Mouse (Mus musculus): ENCODE measurements around the gene Atp5j2. TPM values are rescaled to one million over a fixed set of nuclear protein-coding genes. Genes with fewer than 3 reads are reported as not detected.
A peak's percentile ranks its signal among the peaks of the same experiment; 100 is the strongest.
"Not testable (repeated sequence)": the region's sequence is repeated elsewhere in the genome, so short reads cannot be mapped to it uniquely, and the experiment has no call there.

The Atp5j2 gene
- polyA plus RNA-seq (2016; fragmentation: Nextera tagmentation; extraction: Ambion mirVana) = 523 and 540 TPM in 2 replicates

DNA sequence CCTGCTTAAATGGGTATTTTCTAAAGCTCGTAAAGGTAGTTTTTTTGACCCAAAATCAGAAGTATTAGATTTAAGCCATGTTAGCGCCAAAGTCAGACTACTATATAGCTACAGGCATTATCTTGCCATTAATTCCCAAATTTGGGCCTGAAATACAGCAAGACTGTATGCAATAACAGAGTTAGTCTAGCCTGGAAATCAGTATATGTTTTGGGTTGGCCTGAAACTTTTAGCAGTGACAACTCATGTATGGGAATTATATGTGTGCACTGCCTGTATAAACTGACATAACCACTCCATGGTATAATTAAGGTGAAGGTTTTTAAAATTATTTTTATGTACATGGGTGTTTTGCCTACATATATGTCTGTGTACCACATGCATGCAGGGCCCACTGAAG, at the start of gene Atp5j2:
Gene Atp5j2 (minus strand): TSS at position 101 of the 400 bp plus-strand sequence.
- Histone ChIP-seq H3K27me3 (replicated peaks; ENCODE audit: low read depth, poor library complexity, severe bottlenecking) (no peaks in the 10 kb centered on the region), H3K27ac (replicated peaks) (peak within 1 kb of the TSS; percentile 97), H3K9me3 (no peaks in the 10 kb centered on the region), H3K36me3 (replicated peaks) (peaks cover 60% of the 10 kb centered on the region), H3K4me1 (peaks cover 20% of the 10 kb centered on the region), H3K4me3 (peak within 1 kb of the TSS; percentile 96)
- WGBS = 90% methylated on average over 2 of the region's 2 CpGs
- no peak for DNase-seq (ENCODE audit: low spot score)

DNA sequence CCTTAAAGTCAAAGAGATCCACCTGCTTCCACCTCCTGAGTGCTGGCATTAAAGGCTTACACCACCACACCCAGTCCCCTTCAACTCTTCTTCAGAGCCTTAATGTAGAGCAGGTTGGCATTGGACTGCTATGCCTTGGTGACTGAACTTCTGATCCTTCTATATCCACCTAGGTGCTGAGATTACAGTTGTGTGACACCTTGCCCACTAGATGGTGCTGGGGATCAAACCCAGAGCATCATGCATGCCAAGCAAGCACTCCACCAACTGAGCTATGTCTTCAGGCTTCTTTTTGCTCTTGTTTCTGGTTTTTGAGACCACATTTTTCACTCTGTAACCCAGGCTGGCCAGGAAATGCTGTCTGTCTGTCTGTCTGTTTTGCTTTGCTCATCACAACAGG, 42.8 kb upstream of the Atp5j2 start:
- Histone ChIP-seq H3K4me3 (no peak overlapping the region), H3K4me1 (peaks cover 17% of the 10 kb centered on the region), H3K27ac (replicated peaks) (no peak overlapping the region), H3K36me3 (replicated peaks) (peaks cover 64% of the 10 kb centered on the region), H3K27me3 (replicated peaks; ENCODE audit: low read depth, poor library complexity, severe bottlenecking) (no peaks in the 10 kb centered on the region), H3K9me3 (no peaks in the 10 kb centered on the region)
- DNase-seq (ENCODE audit: low spot score) = peak; percentile 19

DNA sequence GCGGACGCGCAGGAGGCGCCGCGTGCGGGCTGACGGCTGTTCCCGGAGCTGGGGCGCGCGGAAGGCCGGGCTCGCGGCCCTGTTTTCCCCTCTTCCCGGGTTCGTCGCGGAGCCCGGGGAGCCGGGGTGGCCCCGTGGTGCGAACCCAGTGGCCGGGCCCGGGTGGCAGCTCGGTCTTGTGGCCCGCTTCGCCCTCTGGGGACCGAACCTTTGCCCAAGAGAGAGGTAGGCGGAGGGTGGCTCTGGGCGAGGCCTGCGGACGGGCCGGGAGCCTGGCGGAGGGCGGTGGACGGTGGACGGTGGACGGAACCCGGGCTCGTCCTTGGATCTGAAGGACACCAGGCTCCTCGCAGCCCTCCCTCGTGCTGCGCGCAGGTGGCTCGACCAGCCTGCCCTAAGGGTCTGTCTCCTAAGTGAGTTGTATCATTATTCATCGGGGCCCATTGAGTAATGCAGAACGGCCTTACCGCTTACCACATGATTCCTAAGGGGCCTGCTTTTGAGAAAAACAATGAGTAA, 40.1 kb upstream of the Atp5j2 start:
- H3K4me1 ChIP-seq = peaks cover 17% of the 10 kb centered on the region
- H3K36me3 ChIP-seq (replicated peaks) = peaks cover 37% of the 10 kb centered on the region
- DNase-seq (ENCODE audit: low spot score) = no peak
- no peaks in the 10 kb centered on the region for H3K27me3 ChIP-seq (replicated peaks; ENCODE audit: low read depth, poor library complexity, severe bottlenecking)
- H3K9me3 ChIP-seq = no peaks in the 10 kb centered on the region
- peak overlapping the region; percentile 100 for H3K4me3 ChIP-seq
- under 1% methylated on average over 49 of the region's 49 CpGs for WGBS
- peak overlapping the region; percentile 92 for H3K27ac ChIP-seq (replicated peaks)

DNA sequence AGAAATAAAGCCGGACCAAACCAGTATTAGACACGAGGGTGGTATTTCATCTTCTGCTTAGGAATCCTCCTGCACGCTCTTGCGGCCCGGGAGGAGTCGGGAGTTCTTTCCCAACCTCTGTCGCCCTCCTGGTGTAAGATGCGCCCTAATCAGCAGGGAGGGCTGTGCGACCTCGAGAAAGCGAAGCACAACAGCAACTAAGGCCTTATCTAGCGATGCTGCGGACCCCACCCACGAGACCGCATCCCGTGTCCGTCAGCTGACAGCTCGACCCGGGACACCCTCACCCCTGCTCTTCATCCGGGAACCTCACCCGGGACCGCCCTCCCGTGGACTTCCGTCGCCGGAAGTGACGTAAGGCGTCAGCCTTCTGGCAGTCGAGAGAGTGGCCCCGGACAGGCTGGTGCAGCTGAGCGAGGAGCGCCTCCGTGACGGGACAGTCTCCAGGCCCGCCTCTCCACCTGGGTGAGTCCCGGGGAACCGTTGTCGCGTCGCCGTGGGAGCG, 39.6 kb upstream of the Atp5j2 start, which contains the start of gene Zfp655:
Gene Zfp655 (plus strand): TSS at position 349 of the 505 bp plus-strand sequence.
- H3K27ac ChIP-seq (replicated peaks) = peak within 1 kb of the TSS; percentile 92
- WGBS = under 1% methylated on average over 42 of the region's 42 CpGs
- peaks cover 17% of the 10 kb centered on the region for H3K4me1 ChIP-seq
- peak; percentile 97 for DNase-seq (ENCODE audit: low spot score)
- H3K9me3 ChIP-seq = no peaks in the 10 kb centered on the region
- peak within 1 kb of the TSS; percentile 100 for H3K4me3 ChIP-seq
- H3K36me3 ChIP-seq (replicated peaks) = peaks cover 32% of the 10 kb centered on the region
- H3K27me3 ChIP-seq (replicated peaks; ENCODE audit: low read depth, poor library complexity, severe bottlenecking) = no peaks in the 10 kb centered on the region

DNA sequence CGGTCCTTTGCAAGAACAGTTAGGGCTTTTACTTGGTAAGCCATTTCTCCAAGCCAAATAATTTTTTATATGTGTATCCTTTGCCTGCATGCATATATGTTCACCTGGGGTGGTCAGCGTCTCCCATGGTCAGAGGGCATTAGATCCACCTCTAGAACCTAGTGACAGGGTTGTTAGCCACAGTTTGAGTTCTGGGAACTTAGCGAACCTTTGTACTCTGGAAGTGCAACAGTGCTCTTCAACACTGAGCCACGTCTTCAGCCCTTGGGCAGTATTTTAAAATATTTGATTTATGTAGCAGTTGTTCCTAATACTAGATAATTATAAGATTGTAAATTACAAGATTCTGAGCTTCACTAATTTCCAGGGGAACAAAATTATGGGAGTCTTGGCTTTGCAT, 38.8 kb upstream of the Atp5j2 start:
- H3K9me3 ChIP-seq = no peaks in the 10 kb centered on the region
- peaks cover 24% of the 10 kb centered on the region for H3K36me3 ChIP-seq (replicated peaks)
- DNase-seq (ENCODE audit: low spot score) = no peak
- WGBS = 89% methylated on average over 4 of the region's 4 CpGs
- peaks cover 17% of the 10 kb centered on the region for H3K4me1 ChIP-seq
- no peak overlapping the region for H3K27ac ChIP-seq (replicated peaks)
- H3K27me3 ChIP-seq (replicated peaks; ENCODE audit: low read depth, poor library complexity, severe bottlenecking) = no peaks in the 10 kb centered on the region
- H3K4me3 ChIP-seq = peak overlapping the region; percentile 100

DNA sequence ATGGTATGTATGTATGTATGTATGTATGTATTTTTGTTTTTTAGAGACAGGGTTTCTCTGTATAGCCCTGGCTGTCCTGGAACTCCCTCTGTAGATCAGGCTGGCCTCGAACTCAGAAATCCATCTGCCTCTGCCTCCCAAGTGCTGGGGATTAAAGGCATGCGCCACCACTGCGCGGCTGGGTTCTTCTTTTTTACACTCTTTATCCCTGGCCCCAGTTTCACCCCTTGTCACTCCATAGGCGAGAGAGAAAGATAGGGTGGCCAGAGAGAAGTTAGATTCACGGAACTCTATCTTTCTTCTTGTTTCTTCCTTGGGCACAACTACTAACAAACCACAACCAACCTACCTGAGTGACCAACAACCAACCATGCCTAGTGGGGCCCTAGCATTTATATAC, 37.4 kb upstream of the Atp5j2 start:
- not testable (repeated sequence) for H3K27me3 ChIP-seq (replicated peaks; ENCODE audit: low read depth, poor library complexity, severe bottlenecking); H3K27ac ChIP-seq (replicated peaks); H3K4me3 ChIP-seq; DNase-seq (ENCODE audit: low spot score); H3K9me3 ChIP-seq
- peaks cover 11% of the 10 kb centered on the region for H3K36me3 ChIP-seq (replicated peaks)
- H3K4me1 ChIP-seq = peaks cover 17% of the 10 kb centered on the region
- 81% methylated on average over 6 of the region's 6 CpGs for WGBS

DNA sequence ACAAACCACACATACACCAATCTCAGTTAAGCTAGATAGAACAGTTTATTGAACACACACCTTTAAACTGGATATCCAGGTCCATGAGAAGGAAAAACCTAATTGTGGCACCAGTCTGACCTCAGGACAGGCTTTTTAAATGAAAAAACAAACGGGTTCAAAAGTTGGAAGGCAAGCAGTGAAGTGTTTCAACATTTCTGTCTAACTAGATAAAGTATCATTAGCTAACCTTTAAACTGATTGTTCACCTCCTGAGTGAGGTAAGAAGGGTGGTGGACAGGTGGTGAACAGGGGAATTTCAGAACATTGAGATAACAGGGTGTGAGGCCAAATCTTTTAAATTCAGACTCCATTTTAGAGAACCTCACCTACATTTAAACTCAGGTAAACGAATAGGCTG, 34.6 kb upstream of the Atp5j2 start:
- no peaks in the 10 kb centered on the region for H3K27me3 ChIP-seq (replicated peaks; ENCODE audit: low read depth, poor library complexity, severe bottlenecking)
- WGBS = 62% methylated on average over 2 of the region's 2 CpGs
- H3K27ac ChIP-seq (replicated peaks) = no peak overlapping the region
- peaks cover 17% of the 10 kb centered on the region for H3K36me3 ChIP-seq (replicated peaks)
- no peak for DNase-seq (ENCODE audit: low spot score)
- no peaks in the 10 kb centered on the region for H3K9me3 ChIP-seq
- no peak overlapping the region for H3K4me3 ChIP-seq
- peaks cover 9% of the 10 kb centered on the region for H3K4me1 ChIP-seq

DNA sequence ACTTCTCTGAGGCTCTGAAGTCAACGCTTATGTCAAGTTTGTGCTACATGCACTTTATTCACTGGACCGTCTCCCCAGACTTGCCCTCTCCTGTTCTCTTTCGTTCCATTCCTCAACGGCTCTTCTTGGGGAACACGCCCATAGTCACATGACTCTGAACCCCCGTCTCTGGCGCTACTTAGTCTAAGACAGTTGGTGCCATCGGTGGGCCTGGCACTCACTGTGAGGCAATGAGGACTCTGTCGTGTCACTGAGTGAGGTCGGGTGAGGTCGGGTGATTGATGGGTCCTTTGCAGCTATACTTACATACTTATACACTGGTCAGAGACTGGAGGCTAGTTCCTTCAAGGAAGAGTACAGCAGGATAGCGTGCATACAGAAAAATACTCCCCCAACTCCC, 31.5 kb upstream of the Atp5j2 start:
- Histone ChIP-seq H3K4me1 (no peaks in the 10 kb centered on the region), H3K36me3 (replicated peaks) (peaks cover 47% of the 10 kb centered on the region), H3K4me3 (no peak overlapping the region), H3K27me3 (replicated peaks; ENCODE audit: low read depth, poor library complexity, severe bottlenecking) (no peaks in the 10 kb centered on the region), H3K27ac (replicated peaks) (no peak overlapping the region), H3K9me3 (no peaks in the 10 kb centered on the region)
- no peak for DNase-seq (ENCODE audit: low spot score)
- WGBS = 85% methylated on average over 12 of the region's 12 CpGs

DNA sequence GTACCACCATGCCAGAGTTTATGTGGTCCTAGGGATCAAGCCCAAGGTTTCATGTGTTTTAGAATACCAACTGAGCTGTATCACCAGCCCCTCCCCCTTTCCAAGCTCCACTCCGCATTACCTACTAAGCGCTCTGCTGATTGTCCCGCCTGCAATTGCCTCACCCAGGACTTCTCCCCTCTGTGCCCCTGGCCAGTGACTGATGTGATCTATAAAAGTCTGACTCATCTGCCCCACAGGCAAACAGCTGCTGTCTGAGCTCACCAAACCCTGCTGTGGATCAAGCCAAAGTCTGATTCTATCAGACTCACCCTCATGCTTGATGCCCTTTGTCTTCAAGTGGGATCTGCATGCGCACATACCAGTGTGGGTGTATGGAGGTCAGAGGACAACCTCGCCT, 31.0 kb upstream of the Atp5j2 start:
- no peaks in the 10 kb centered on the region for H3K9me3 ChIP-seq
- H3K4me3 ChIP-seq = no peak overlapping the region
- WGBS = 83% methylated on average over 5 of the region's 5 CpGs
- no peaks in the 10 kb centered on the region for H3K27me3 ChIP-seq (replicated peaks; ENCODE audit: low read depth, poor library complexity, severe bottlenecking)
- DNase-seq (ENCODE audit: low spot score) = no peak
- no peaks in the 10 kb centered on the region for H3K4me1 ChIP-seq
- H3K36me3 ChIP-seq (replicated peaks) = peaks cover 53% of the 10 kb centered on the region
- no peak overlapping the region for H3K27ac ChIP-seq (replicated peaks)

DNA sequence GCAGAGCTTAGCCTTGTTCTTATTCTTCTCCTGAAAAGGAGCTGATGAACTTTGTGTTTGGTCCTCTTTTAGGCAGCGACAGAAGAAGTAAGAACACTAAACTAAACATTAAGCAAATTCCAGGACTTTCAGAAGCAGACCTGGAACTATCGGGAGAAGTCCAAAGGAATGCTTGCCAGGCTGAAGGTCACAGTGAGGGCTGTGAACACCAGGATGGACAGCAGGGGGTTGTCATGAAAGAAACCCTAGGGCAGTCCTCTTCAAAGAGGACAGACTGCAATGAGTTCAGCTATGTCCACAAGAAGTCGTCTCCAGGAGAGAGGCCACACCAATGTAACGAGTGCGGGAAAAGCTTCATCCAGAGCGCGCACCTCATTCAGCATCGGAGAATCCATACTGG, 28.1 kb upstream of the Atp5j2 start:
- no peaks in the 10 kb centered on the region for H3K4me1 ChIP-seq
- H3K36me3 ChIP-seq (replicated peaks) = peaks cover 63% of the 10 kb centered on the region
- H3K27me3 ChIP-seq (replicated peaks; ENCODE audit: low read depth, poor library complexity, severe bottlenecking) = no peaks in the 10 kb centered on the region
- no peak overlapping the region for H3K4me3 ChIP-seq
- H3K9me3 ChIP-seq = no peaks in the 10 kb centered on the region
- H3K27ac ChIP-seq (replicated peaks) = no peak overlapping the region
- no peak for DNase-seq (ENCODE audit: low spot score)
- WGBS = 92% methylated on average over 8 of the region's 8 CpGs

DNA sequence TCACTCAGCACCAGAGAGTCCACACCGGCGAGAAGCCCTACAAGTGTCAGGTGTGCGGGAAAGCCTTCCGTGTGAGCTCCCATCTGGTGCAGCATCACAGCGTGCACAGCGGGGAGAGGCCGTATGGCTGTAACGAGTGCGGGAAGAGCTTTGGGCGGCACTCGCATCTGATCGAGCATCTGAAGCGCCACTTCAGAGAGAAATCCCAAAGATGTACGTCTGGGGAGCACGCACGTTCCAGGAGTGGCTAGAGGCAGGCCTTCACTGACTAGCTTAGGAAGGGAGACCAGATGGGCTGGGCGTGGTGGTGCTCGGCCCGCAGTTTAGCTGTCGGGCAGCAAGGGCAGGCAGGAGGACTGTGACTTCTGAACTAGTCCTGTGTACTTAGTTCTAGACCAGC, 26.8 kb upstream of the Atp5j2 start:
- WGBS = 93% methylated on average over 20 of the region's 20 CpGs
- DNase-seq (ENCODE audit: low spot score) = no peak
- Histone ChIP-seq H3K9me3 (no peaks in the 10 kb centered on the region), H3K4me3 (no peak overlapping the region), H3K27ac (replicated peaks) (no peak overlapping the region), H3K27me3 (replicated peaks; ENCODE audit: low read depth, poor library complexity, severe bottlenecking) (no peaks in the 10 kb centered on the region), H3K36me3 (replicated peaks) (peaks cover 76% of the 10 kb centered on the region), H3K4me1 (no peaks in the 10 kb centered on the region)

DNA sequence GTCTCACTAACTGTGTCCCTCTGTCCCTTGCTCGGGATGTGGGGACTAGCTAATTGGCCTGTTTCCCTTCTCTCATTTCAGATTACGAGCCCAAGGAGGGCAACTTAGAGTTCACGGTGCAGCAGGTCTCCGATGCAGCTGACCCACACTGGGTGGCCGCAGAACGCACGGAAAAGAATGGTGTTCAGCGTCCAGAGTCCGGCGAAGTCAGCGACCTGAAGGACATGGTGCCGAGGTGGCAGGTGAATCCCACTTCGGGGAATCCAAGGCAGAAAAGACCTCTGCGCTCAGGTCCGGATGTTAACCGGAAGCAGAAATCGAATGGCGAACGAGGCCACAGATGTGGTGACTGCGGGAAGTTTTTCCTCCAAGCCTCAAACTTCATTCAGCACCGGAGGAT, 26.3 kb upstream of the Atp5j2 start:
- no peak overlapping the region for H3K4me3 ChIP-seq
- no peak for DNase-seq (ENCODE audit: low spot score)
- H3K27ac ChIP-seq (replicated peaks) = no peak overlapping the region
- H3K27me3 ChIP-seq (replicated peaks; ENCODE audit: low read depth, poor library complexity, severe bottlenecking) = no peaks in the 10 kb centered on the region
- no peaks in the 10 kb centered on the region for H3K9me3 ChIP-seq
- no peaks in the 10 kb centered on the region for H3K4me1 ChIP-seq
- WGBS = 95% methylated on average over 21 of the region's 21 CpGs
- peaks cover 80% of the 10 kb centered on the region for H3K36me3 ChIP-seq (replicated peaks)

DNA sequence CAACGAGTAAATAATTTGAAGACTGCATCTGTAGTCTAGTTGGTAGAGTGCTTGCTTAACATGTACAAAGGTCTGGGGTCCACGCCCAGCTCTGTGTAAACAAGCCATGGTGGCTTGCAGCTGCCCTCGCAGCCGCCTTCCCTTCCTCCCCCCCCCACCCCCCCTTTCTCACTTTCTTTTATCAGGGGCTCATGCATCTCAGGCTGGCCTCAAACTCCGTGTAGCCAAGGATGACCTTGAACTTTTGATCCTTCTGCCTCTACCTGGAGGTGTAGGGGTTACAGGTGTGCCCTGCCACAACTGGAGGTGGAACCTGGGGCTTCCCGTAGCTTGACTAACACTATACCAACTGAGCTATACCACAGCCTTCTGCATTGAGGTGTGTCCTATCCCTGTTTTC, 25.9 kb upstream of the Atp5j2 start:
- no peaks in the 10 kb centered on the region for H3K4me1 ChIP-seq
- WGBS = 91% methylated on average over 6 of the region's 6 CpGs
- H3K27me3 ChIP-seq (replicated peaks; ENCODE audit: low read depth, poor library complexity, severe bottlenecking) = no peaks in the 10 kb centered on the region
- no peak overlapping the region for H3K27ac ChIP-seq (replicated peaks)
- peaks cover 81% of the 10 kb centered on the region for H3K36me3 ChIP-seq (replicated peaks)
- H3K4me3 ChIP-seq = no peak overlapping the region
- DNase-seq (ENCODE audit: low spot score) = no peak
- no peaks in the 10 kb centered on the region for H3K9me3 ChIP-seq
